In genomic region chr13:52584654-52585455, GRCm38 (mm10) we compare ENCODE assay signal across 9 mouse cellular contexts. TPM values are rescaled to one million over a fixed set of nuclear protein-coding genes. Genes with fewer than 3 reads are reported as not detected.
A peak's percentile ranks its signal among the peaks of the same experiment; 100 is the strongest.
DNase-seq lines count a peak whose midpoint lies in the region; ATAC-seq and TF ChIP-seq lines count a peak whose summit lies in the region.
"Had no signal": no experiment of that assay in that cellular context is flagged by ENCODE, and none has a peak within 500 bp of the region (broad histone marks: within the 10 kb centered on the region; RNA-seq: fewer than 3 reads in every experiment).

No protein-coding gene starts in this region.

- DNase-seq in limb, embryonic 11.5 days (ENCODE audit: low spot score): peak; percentile 45
- no peak for DNase-seq in limb, embryonic 10.5 days (ENCODE audit: low spot score)
- peak; percentile 23 for DNase-seq in heart, postnatal 25 days (ENCODE audit: low spot score)
- DNase-seq in stomach, postnatal 0 days (ENCODE audit: low spot score): peak; percentile 31
- no peak for DNase-seq in kidney, adult 11 months
- no peak for DNase-seq in cerebellum, adult 8-10 months

- no peak overlapping the region for H3K4me3 ChIP-seq in limb, embryonic 11.5 days (ENCODE audit: low read depth, low read length)
- H3K4me3 ChIP-seq in limb, embryonic 10.5 days: no peak overlapping the region
- peak overlapping the region; percentile 33; the same call in 1 of the 2 replicates for H3K4me3 ChIP-seq in brown adipose tissue, adult 24 weeks (ENCODE audit: insufficient read depth, low read depth, low read length)
- no peak overlapping the region for H3K4me3 ChIP-seq in stomach, postnatal 0 days (ENCODE audit: low read depth, low read length)

- H3K4me1 ChIP-seq in limb, embryonic 11.5 days (ENCODE audit: control insufficient read depth, insufficient read depth, low read length): no peaks in the 10 kb centered on the region
- peaks cover 15% of the 10 kb centered on the region for H3K4me1 ChIP-seq in limb, embryonic 10.5 days
- no peaks in the 10 kb centered on the region for H3K4me1 ChIP-seq in brown adipose tissue, adult 24 weeks (ENCODE audit: control insufficient read depth, insufficient read depth, insufficient read length, low read length)
- no peaks in the 10 kb centered on the region for H3K4me1 ChIP-seq in stomach, postnatal 0 days (replicated peaks; ENCODE audit: control insufficient read depth, insufficient read depth)
- H3K4me1 ChIP-seq: limb, embryonic 13.5 days had no signal

- ATAC-seq in limb, embryonic 11.5 days (ENCODE audit: insufficient number of reproducible peaks, low FRiP score, low TSS enrichment, low read depth): no peak
- ATAC-seq in stomach, postnatal 0 days (ENCODE audit: low FRiP score, low TSS enrichment): no peak
- no peak for ATAC-seq in erythroid progenitor cell, adult 5-6 weeks (replicated peaks; ENCODE audit: low FRiP score, poor library complexity, severe bottlenecking)

- no peak overlapping the region for H3K27ac ChIP-seq in limb, embryonic 11.5 days (replicated peaks; ENCODE audit: low read depth, low read length)
- no peak overlapping the region for H3K27ac ChIP-seq in limb, embryonic 10.5 days
- peak overlapping the region; percentile 50 for H3K27ac ChIP-seq in brown adipose tissue, adult 24 weeks (replicated peaks; ENCODE audit: low read depth, low read length)
- no peak overlapping the region for H3K27ac ChIP-seq in stomach, postnatal 0 days (replicated peaks)
- H3K27ac ChIP-seq: limb, embryonic 13.5 days had no signal

- no peak overlapping the region for H3K4me2 ChIP-seq in limb, embryonic 11.5 days (ENCODE audit: low read depth, severe bottlenecking)
- no peak overlapping the region for H3K4me2 ChIP-seq in stomach, postnatal 0 days (replicated peaks; ENCODE audit: low read depth)

- peaks cover 3% of the 10 kb centered on the region for H3K27me3 ChIP-seq in limb, embryonic 11.5 days (ENCODE audit: control insufficient read depth, insufficient read depth, low read length)
- peaks cover 44% of the 10 kb centered on the region for H3K27me3 ChIP-seq in limb, embryonic 10.5 days (ENCODE audit: low read depth, poor library complexity, severe bottlenecking)
- H3K27me3 ChIP-seq in stomach, postnatal 0 days (ENCODE audit: control insufficient read depth, insufficient read depth, low read length): no peaks in the 10 kb centered on the region

- no peaks in the 10 kb centered on the region for H3K9me3 ChIP-seq in limb, embryonic 11.5 days (ENCODE audit: control insufficient read depth, low read length)
- no peaks in the 10 kb centered on the region for H3K9me3 ChIP-seq in limb, embryonic 10.5 days (replicated peaks)
- H3K9me3 ChIP-seq in stomach, postnatal 0 days (ENCODE audit: control insufficient read depth, low read length): no peaks in the 10 kb centered on the region
- H3K9me3 ChIP-seq: limb, embryonic 13.5 days had no signal

- no peaks in the 10 kb centered on the region for H3K36me3 ChIP-seq in limb, embryonic 11.5 days (ENCODE audit: control insufficient read depth, insufficient read depth, low read length)
- no peaks in the 10 kb centered on the region for H3K36me3 ChIP-seq in limb, embryonic 10.5 days
- H3K36me3 ChIP-seq in stomach, postnatal 0 days (ENCODE audit: control insufficient read depth, insufficient read depth, low read length): no peaks in the 10 kb centered on the region
- H3K36me3 ChIP-seq: limb, embryonic 13.5 days had no signal

- TF ChIP-seq EP300 in stomach, postnatal 0 days (optimal IDR thresholded peaks at IDR 0.05): no peak

- intact Hi-C loops in heart, postnatal 25 days (cut with DNase I): no loop called here

- H3K9ac ChIP-seq in limb, embryonic 11.5 days (ENCODE audit: low read length): no peak overlapping the region
- no peak overlapping the region for H3K9ac ChIP-seq in stomach, postnatal 0 days (ENCODE audit: low read length)
- H3K9ac ChIP-seq: limb, embryonic 13.5 days had no signal

- WGBS in limb, embryonic 11.5 days: 76% methylated on average over 17 of the region's 17 CpGs
- 76% methylated on average over 17 of the region's 17 CpGs for WGBS in limb, embryonic 10.5 days
- 65% methylated on average over 17 of the region's 17 CpGs for WGBS in stomach, postnatal 0 days

- no peak for TF ChIP-seq CTCF in stomach, postnatal 0 days (IDR thresholded peaks at IDR 0.05; ENCODE audit: low read depth)

RNA-seq across cellular contexts. Expression of gene Syk, which starts 1.9 kb away (rescaled TPM):
- 2.5 TPM in 2 replicates for polyA plus RNA-seq in limb, embryonic 11.5 days (2014; fragmentation: Nextera tagmentation; extraction: Ambion mirVana)
- polyA plus RNA-seq in limb, embryonic 10.5 days (2016; fragmentation: Nextera tagmentation; extraction: Ambion mirVana): 2.0 and 2.5 TPM in 2 replicates
- polyA plus RNA-seq in brown adipose tissue, adult 24 weeks (2012; ENCODE audit: insufficient read depth, insufficient read length, missing spikeins): 2.7 and 3.8 TPM in 2 replicates
- total RNA-seq in heart, postnatal 25 days (2021): 10 to 100 TPM; 16.3 to 18.6 TPM
- polyA plus RNA-seq in stomach, postnatal 0 days (2015; fragmentation: Nextera tagmentation; extraction: Ambion mirVana): 1.7 and 1.9 TPM in 2 replicates
- total RNA-seq in erythroid progenitor cell, adult 5-6 weeks (2015; ENCODE audit: low replicate concordance): 31.9 and 33.9 TPM in 2 replicates
- total RNA-seq in erythroid progenitor cell, adult 5-6 weeks (2017; ENCODE audit: low replicate concordance): 24.4 and 25.9 TPM in 2 replicates

RNA-seq across cellular contexts. Expression of gene Diras2, which starts 53.8 kb away (rescaled TPM):
- polyA plus RNA-seq in limb, embryonic 11.5 days (2014; fragmentation: Nextera tagmentation; extraction: Ambion mirVana): 0.03 and 0.14 TPM in 2 replicates
- polyA plus RNA-seq in limb, embryonic 10.5 days (2016; fragmentation: Nextera tagmentation; extraction: Ambion mirVana): 0.11 TPM in 2 replicates
- 0.28 TPM in 1 of 2 replicates, not detected in the other for polyA plus RNA-seq in brown adipose tissue, adult 24 weeks (2012; ENCODE audit: insufficient read depth, insufficient read length, missing spikeins)
- under 1 TPM; 0.11 to 0.26 TPM for total RNA-seq in heart, postnatal 25 days (2021)
- polyA plus RNA-seq in stomach, postnatal 0 days (2015; fragmentation: Nextera tagmentation; extraction: Ambion mirVana): 0.31 and 0.39 TPM in 2 replicates
- 0.36 TPM in 1 of 2 replicates, not detected in the other for total RNA-seq in erythroid progenitor cell, adult 5-6 weeks (2015; ENCODE audit: low replicate concordance)
- total RNA-seq in erythroid progenitor cell, adult 5-6 weeks (2017; ENCODE audit: low replicate concordance): 0.13 TPM in 1 of 2 replicates, not detected in the other

Comparison
In these comparisons a context has a peak if more than half of its experiments do, and no peak if none do; other contexts are left out.
1. DNase-seq: peak in limb, embryonic 11.5 days (single experiment), heart, postnatal 25 days (single experiment) and stomach, postnatal 0 days (single experiment); none in limb, embryonic 10.5 days (single experiment), kidney, adult 11 months (single experiment) and cerebellum, adult 8-10 months (single experiment).